Mouse (Mus musculus) right cerebral cortex, adult 2 months (tissue): ENCODE measurements around the gene Rex1bd.
A peak's percentile ranks its signal among the peaks of the same experiment; 100 is the strongest.
"Not testable (repeated sequence)": the region's sequence is repeated elsewhere in the genome, so short reads cannot be mapped to it uniquely, and the experiment has no call there.

Experiments
- DNase-seq, 2 experiments: peaks; one replicate each; pipeline ENCODE4 v3.0.0; 2021 to 2022; ENCODE audit warnings: low spot score in 2 of 2

The Rex1bd gene

GRCm38 (mm10) chr8:70529299-70529698 is 22.7 kb upstream of the Rex1bd start:
- DNase-seq = no peak

- no peak for DNase-seq
Observed at GRCm38 (mm10) chr8:70528182-70528797, 21.7 kb upstream of the Rex1bd start.

GRCm38 (mm10) chr8:70527512-70528181 is 21.1 kb upstream of the Rex1bd start, which contains the start of the genes Fkbp8 and Kxd1:
Gene Fkbp8 (plus strand): TSS chr8:70527724.
Gene Kxd1 (minus strand): TSS chr8:70527956.
- peak; percentile 99 to 100 for DNase-seq

GRCm38 (mm10) chr8:70527111-70527511 is 20.6 kb upstream of the Rex1bd start:
- no peak for DNase-seq

GRCm38 (mm10) chr8:70522592-70523403 is 16.2 kb upstream of the Rex1bd start:
- peak; percentile 95 to 96 for DNase-seq

GRCm38 (mm10) chr8:70519606-70520005 is 13.1 kb upstream of the Rex1bd start:
- no peak for DNase-seq

- no peak for DNase-seq
Observed at GRCm38 (mm10) chr8:70519043-70519442, 12.5 kb upstream of the Rex1bd start.

- no peak for DNase-seq
Observed at GRCm38 (mm10) chr8:70517940-70518643, 11.5 kb upstream of the Rex1bd start.

- peak; percentile 76 for DNase-seq
Observed at GRCm38 (mm10) chr8:70513441-70513840, 6.9 kb upstream of the Rex1bd start.

- no peak for DNase-seq
Observed at GRCm38 (mm10) chr8:70512253-70512903, 5.8 kb upstream of the Rex1bd start.

GRCm38 (mm10) chr8:70511770-70512169 is 5.2 kb upstream of the Rex1bd start:
- DNase-seq = no peak

- DNase-seq = not testable (repeated sequence)
Observed at GRCm38 (mm10) chr8:70511174-70511573, 4.6 kb upstream of the Rex1bd start.

- peak; percentile 98 for DNase-seq
Observed at GRCm38 (mm10) chr8:70510228-70510915, 3.8 kb upstream of the Rex1bd start, which contains the start of gene Uba52. Gene Uba52 (minus strand): TSS chr8:70510801.

- DNase-seq = no peak
Observed at GRCm38 (mm10) chr8:70509281-70509952, 2.9 kb upstream of the Rex1bd start.

- no peak for DNase-seq
Observed at GRCm38 (mm10) chr8:70507027-70507393, 458 bp upstream of the Rex1bd start.

- DNase-seq = no peak
Observed at GRCm38 (mm10) chr8:70505698-70506327, 739 bp downstream of the Rex1bd start.

GRCm38 (mm10) chr8:70504851-70505250 is 1.7 kb downstream of the Rex1bd start:
- peak; percentile 83 to 93 for DNase-seq

GRCm38 (mm10) chr8:70504291-70504716 is 2.2 kb downstream of the Rex1bd start:
- DNase-seq = peak; percentile 47 to 53

GRCm38 (mm10) chr8:70503062-70503750 is 3.3 kb downstream of the Rex1bd start:
- peak in 1 of 2 experiments; percentile 50 for DNase-seq
